Mouse (Mus musculus): Measurements from ENCODE around the gene Akap6.

Akap6 gene

DNA sequence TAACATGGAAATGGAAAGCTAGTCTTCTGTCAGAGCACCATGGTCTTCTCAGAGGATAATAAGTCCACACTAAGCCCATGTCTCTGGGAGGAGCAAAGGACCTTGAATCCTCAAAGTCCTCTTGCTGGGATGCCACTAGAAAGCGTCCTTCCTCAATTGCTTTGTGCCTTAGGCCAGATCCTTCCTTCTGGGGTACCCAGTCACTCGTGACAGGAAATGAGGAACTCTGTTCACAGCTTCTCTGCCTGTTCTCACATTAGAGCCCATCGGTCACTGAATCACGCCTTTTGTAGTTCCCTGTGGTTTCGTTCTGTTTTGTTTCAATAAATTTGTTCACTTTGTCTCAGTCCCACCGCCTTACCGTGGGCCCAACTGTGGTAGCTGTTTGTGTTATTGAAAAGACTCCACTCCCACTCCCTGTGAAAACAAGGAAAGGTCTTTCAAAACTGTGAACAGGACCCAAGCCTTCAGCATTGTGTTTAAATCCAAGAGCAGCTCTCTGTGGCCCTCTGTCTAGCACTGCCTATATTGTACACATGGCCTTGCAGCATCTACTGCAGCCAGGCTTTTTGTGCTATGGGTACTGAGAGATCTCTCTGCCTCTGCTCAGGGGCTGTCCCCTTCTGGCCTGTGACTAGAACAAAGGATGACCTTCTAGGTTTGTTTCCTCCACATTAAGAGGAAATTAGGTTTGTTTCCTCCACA is 151.3 kb downstream of the Akap6 start:
- no peak for DNase-seq

DNA sequence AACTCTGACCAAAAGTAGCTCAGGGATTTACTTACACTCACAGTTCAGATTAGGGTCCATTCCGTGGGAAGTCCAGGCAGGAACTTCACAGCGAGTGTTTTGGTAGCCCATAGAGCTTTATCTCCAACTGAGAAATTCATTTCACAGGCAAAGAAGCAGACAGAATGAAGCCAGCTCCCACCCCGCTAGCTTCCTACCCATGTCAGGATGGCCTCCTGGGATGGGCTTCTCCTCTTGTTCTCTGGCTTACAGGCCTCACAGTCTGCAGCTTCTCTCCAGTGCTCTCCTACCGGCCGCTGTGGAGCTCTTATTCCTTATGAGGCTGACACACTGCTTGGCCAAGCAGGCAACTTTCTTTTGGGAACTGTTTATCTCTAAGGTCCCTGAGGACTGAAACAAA is 152.0 kb downstream of the Akap6 start:
- DNase-seq, result no peak

DNA sequence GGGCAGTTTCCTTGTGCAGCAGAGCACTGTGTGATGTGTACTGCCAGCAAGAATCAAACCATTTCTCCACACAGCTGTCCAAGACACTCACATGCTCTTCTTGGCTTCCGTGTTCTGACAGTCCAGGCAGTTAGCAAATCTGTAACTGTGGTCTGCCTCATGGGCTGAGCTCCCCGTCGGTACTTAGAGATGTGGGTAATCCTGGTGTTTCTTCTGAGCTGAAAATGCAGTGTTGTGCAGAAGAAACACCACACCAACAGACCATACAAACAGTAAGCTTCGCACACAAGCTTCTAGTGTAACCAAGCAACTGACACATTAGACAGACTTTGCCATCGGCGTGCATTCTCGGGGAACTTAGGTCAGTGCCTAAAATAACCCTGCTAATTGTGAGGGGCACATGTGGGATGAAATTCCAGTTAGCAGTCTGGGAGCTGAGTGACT is 155.1 kb downstream of the Akap6 start:
- no peak for DNase-seq

DNA sequence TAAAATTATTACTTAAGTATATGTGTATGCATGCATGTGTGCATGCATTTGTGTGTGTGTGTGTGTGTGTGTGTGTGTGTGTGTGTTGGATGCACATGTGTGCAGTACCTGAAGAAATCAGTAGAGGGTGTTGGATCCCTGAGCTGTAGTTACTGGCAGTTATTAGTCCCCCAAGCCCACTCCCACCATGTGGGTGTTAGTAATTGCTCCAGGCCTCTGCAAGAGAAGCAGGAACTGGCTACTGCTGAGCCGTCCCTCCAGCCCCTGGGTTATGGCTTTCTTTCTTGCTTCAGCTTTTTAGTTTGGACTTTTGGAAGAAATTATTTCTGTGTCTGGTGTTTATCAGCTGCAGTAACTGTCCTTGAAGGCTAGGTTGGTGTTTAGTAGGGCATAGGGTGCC is 156.9 kb downstream of the Akap6 start:
- DNase-seq, result no peak

DNA sequence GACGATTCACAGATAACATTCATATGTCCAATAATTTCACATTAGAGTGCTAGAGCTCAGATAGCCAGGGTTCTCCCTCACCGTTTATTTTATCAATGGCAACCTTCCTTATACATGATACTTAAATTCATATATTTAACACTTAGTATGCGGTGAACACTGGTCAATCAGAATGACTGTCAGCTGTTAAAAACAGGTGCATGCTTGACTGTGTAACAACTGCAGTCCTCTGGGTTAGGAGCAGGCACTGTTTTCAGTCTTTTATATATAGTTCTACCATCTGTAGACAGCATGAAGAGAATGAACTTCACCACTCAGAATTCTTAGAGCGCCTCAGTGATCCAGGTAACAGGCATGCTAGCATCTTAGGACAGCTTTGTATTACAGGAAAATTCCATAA is 158.1 kb downstream of the Akap6 start:
- DNase-seq, result no peak

DNA sequence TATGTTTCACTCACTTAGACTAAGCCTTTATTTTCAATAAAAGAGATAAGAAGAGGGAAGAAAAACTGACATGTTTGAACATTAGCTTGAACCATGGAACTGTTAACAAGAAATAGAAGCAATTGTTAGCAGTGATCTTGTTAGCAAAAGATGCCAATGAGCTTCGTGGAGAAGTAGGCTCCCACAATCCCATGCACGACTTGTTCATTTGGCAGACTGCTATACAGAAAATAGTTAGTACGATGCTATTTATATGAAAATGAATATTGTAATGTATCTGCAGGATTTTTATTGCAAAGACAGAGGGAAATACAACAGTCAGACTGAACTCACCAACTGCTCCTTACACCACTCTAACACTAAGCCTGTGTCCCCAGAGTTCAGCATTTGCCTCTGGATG is 162.7 kb downstream of the Akap6 start:
- DNase-seq, result no peak

DNA sequence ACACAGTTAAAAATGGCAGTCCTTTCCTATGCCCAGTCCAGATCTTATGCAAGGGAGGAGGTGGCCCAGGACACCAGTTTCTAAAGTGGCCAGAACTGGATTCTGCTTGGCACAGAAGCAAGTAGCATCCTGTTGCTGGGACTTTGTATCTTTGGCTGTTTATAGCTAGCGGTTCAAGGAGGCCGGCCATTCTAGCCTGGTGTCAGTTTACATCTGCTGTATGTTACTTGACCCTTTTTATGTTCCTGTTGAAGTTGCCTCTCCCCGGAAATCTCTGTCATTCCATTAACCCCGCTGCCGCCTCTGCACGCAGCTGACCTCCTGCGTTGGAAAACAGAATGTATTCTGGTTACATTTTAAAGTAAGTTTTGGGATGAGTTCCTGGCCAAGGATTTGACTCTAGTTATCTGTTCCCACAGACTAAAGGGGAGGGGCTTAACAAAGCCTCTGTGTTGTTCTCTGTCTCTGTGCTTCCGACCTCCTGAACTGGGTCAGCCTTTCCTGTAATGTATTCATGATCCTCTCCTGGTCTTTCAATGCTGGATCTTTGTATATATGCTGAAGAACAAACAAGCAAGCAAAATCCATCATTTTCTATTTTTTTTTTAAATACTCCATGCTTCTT is 168.9 kb downstream of the Akap6 start:
- DNase-seq, result peak; percentile 60

DNA sequence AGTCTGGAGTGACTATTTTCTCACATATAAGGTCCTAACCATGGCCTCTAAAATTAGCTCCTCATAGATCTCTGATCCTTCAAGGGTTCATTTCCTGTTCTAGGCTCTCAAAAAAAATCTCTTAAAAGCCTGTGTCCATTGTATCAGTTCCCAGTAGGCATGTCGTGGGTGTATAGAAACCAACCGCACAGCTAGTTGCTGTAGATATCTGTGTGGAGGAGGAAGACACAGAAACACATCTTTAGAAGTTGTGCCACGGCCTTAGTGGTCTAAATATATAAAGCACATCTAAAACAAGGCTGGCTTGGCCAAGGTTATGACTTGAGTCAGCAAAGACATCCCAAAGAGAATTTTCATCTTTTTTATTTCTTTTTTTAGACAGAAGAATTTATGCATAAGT is 172.4 kb downstream of the Akap6 start:
- DNase-seq, result no peak

DNA sequence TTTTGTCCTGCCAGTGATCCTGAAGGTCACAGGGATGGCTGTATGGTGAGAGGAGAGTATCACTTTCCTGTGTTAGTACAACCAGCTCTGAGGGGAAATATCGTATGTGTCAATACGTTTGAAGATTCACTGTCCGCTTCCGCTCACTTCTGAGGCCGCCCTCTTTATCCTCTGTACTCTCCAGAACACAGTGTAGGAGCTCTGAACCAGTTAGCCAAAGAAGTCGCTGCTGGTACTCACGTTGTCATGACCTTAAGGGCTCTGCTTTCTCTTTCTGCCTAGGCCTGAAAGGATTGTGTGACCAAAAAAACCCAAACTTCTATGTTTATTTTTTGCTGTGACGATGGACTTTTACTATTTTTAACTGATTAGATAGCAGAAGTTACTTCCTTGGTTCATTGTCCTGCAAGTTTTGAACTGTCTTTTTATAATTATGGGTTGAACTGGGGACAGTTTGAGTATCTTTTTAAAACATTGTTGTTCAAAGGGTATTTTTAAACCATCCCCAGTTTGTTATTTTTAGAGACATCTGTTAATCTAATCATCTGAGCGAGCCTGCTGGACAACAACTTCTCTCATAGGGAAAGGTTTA is 175.2 kb downstream of the Akap6 start:
- no peak for DNase-seq

DNA sequence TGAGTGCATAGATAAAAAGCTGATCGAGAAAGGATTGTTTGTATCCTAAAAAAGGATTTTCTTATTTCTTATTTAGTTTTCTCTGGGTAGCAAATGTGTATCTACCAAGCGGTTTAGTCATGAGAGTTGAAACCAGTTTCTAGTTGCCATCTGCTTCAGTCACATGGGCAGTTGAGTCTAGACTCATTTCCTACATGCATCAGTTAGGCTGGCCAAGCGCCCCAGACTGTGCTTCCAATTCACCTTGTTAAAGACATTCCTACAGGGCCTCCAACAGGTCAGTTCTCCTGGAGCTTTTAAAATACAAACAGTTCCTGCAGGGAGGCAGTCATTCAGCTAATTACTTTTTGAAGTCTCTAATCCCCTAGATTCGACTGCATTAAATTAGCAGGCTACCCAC is 176.9 kb downstream of the Akap6 start:
- DNase-seq, result no peak

DNA sequence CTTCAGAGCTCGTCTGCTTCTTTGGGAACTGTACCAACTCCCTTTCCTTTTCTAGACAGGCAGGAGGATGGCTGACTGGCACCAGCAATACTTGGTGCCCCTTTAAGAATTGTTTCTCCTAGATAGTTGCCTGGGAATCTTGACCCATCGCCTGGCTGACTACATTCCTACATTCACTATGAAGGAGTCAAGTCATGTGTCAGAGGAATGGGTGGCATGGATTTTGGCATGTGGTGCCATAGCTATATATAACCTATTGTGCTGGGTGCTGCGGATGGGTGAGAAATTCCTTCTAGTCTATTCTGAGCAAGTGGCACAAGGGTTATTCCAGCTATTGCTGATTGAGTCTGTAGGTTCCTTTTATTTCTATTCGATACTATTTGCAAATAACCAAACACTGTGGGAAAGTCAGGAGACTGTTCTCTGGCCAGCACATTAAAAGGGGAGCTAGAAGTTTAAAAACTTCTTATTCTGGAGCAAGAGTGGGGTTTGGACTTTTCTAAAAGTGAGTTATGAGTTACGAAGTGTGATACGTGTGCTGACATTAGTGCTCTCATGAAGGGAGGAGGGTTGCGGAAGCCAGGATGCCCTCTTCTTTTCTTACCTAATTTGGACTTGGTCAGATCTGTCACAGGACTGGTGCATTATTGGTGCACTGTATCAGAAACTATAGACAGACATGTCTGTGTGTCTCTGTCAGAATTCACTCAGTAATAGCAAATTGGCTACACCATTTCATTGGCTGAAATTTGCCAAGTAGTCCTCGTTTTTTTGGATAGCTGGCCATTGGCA is 178.0 kb downstream of the Akap6 start:
- no peak for DNase-seq

DNA sequence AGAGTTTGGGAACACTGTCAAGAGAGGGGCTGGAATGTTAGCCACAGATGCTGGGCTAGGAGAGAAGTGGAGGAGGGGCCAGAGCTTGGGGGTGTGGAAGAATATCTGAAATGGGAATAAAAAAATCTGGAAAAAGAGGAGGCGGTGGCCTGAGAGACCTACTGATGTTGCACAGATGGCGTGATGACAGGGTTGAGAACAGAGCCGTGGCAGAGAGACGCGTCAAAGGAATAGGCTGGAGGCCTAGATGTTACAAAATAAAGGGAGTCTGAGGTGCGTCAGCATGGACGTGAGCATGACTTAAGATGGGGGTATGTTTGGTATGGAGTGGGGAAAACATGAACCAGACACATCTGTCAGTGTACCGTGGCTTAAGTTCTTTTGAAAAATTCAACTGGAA is 180.1 kb downstream of the Akap6 start:
- peak; percentile 20 for DNase-seq

DNA sequence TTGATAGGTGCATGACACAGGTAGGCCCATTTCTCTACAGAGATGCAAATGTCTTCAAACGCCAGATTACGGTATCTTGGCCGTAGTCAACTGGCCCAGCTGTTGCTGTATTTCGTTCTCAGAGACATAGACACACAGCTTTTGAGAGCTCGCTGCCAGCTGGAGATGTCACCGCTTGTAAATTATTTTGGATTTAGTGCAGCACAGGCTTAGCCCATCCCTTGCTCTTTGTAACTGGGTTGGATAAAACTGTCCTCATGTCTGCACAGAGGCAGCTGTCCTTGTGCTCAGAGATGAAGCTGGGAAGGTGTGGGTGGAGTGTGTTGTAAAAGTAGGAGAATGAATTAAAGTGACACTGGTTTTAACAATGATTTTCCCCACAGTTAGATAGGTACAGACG is 193.3 kb downstream of the Akap6 start:
- DNase-seq, result peak; percentile 25

DNA sequence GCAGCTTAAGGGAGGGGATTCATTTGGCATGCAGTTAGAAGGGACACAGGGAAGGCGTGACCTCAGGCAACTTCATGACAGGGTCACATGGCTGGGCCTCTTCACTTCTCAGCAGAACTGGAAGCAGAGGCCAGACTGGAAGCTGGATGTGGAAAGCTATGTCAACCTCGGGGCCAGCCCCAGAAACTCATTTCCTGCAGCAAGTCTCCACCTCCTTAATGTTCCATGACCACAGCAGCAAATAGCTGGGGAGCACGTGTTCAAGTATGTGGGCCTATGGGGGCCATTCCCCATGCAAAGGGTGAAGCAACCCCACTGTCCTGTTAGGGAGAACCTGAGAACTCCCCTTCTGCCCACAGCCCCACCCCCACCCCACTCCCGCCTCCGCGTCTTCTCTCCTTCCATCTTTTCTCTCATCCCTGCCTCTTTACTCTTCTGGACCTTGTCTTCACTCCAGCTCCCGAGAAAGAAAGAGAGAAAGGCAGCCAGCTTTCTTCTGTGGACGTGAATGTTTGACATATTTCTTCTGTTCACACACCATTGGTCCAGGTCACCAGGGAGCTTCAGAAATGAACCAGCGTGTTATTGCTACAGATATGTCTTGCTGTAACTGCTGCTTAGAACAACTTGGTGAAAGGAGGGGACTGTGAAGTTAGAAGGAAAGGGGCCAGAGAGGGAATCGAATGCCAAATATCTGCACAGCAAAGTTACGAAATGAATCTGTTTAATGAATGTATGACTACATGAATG is 194.6 kb downstream of the Akap6 start:
- DNase-seq, result no peak

DNA sequence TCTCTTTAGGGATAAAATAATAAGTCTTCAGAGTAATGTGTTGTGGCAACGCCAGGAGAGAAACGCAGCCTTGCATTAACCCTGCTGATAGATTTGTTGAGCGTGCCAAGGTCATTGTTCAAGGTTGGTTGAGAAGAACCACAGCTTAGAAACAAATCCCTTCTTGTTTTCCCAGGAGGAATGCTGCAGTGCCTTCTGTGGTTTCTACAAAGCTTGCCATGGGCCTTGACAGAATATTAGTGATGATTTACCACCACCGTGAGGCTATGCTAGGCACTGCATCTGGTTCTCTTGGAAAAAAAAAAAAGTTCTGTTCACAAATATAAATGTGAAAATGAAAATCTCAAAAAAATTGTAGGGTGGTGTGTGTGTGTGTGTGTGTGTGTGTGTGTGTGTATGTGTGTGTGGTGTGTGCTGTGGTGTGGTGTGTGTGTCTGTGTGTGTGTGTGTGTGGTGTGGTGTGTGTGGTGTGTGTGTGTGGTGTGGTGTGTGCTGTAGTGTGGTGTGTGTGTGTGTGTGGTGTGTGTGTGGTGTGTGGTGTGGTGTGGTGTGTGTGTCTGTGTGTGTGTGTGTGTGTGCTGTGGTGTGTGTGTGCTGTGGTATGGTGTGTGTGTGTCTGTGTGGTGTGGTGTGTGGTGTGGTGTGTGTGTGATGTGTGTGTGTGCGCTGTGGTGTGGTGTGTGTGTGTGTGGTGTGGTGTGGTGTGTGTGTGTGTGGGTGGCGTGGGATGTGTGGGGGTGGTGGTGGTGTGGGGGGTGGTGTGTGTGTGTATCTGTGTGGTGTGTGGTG is 196.7 kb downstream of the Akap6 start:
- peak; percentile 68 for DNase-seq

DNA sequence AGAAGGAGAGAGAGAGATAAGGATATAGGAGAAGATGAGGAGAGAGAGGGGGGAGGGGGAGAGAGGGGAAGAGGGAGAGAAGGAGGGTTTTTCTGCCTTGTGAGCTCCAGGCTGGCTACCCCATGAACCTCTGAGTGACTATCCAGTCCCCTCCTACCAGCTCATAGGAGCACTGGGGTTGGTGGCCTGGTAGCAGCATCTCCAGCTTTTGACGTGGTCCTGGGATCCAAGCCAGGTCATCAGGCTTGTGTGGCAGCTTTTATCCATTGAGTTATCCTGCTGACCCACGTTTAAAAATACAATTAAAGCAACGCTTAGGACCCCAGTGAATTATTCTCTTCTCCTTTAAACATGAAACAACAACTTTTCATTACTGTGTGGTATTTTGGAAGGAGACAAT is 197.6 kb downstream of the Akap6 start:
- DNase-seq, result no peak

DNA sequence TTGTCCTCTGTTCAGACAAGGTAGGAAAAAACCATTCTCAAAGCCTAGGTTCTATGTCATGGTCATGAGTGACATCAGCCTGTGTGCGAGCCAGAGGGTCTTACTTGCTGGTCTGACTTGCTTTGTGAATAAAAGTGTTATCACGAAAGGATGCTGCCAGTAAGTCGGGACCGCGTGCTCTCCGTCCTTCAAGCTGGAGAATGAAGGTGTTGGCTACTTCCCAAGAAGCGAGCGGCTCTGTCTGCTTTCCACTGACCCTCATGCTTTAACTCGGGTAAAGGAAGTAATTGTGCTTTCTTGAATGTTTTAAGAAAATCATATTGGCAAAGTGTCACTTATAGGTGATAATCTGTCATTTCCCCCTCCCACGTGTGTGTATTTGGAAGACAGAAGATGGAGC is 198.9 kb downstream of the Akap6 start:
- DNase-seq, result no peak

DNA sequence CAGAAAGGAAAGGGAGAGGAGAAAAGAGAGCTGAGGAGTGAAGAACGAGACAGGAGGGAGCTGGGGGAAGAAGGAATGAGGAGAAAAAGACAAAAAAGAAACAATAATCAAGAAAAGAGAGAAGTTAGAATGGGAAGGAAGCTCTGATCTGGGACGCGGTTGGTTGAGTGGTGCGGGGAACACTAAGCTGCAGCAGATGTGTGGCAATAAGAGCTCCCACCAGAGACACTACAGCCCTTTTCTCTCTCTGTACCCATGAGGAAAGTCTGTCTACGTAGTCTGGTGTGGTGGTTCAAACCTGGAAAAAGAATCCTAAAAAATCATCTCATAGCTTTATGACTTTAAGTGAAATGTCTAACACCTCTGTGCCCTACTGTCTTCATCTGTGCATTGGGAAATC is 204.9 kb downstream of the Akap6 start:
- DNase-seq, result no peak

DNA sequence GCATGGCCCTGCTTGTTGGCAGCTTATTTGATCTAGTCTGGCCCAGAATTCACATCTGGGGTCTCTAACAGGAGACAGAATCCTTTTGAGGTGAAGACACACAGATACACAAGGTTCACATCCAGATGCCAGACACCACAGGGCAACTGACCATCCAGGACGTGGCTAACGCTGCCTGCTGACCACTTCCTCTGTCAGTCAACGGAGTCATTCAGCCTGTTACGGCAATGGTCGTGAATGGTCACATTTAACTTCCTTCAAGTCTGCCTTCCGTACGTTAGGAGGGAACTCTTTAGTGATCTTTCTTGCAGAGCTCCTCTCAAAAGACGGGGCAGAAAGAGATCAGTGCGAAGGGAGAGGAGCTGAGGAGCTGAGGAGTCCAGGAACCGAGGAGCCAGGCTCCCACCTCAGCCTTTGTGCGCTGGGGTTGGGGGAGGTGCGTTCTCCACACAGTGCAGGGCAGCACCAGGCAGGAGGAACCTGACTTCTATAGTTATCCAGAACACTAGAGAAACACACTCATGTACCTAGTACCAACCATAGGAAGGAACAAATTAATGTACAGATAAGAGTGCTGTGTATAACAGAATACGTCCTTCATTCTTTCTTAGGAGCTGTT is 209.4 kb downstream of the Akap6 start:
- DNase-seq, result no peak

DNA sequence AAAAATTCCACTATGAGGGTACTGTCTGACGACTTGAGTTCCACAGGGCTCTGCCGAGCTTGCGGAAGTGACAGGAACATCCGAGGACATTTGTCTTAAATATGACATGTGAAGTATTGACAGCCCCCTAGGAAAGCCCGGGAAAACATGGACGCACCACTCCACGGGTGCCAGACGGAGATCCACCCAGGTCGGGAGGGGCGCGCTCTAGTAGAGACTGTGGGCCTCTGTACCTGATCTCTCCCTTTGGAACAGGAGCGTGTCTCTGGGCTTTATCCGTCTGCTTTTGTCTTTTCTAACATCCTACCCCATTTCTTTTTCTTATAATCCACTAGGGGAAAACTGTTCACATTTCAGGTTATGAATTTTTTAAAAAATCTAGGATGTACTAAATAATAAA is 211.2 kb downstream of the Akap6 start:
- DNase-seq, result no peak

DNA sequence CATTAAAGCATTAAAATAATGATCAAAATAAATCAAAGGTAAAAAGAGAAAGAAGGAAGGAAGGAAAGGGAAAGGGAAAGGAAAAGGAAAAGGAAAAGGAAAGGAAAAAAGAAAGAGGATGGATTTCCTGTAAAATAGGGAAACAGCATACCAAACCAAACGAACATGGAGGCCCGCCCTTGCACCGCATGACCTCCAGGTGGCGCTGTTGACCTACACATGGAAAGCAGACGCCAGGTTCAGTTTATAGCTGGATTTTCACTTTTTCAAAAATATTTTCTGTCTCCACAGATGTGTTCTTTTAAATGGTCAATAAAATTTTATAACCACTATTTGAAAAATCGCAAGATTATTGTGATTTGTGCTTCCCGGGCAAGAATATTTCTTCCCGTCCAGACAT is 211.6 kb downstream of the Akap6 start:
- DNase-seq, result peak; percentile 75

DNA sequence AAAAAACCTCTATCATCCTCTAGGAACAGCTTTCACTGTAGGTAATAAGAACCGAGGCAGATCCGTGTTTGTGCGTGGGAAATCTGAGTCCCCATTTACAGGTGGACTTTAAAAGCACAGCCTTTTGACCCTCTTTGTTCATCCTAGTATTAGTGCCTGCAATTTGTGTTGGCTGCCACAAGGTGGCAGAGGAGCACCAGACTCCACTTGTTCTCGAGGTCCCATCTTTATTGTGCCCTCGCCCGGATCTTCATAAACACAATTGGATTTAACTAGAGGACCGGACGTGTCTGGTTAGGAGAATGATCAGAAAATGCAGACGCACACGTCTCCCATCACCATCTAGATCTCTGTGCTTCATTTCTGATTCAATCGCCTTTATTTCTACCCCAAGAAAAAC is 219.8 kb downstream of the Akap6 start:
- DNase-seq, result peak; percentile 32

All from kidney, postnatal 14 days (tissue).